Mouse (Mus musculus) heart, adult 18-20 months (tissue): ENCODE measurements around the gene Fam76b. TPM values are rescaled to one million over a fixed set of nuclear protein-coding genes. Genes with fewer than 3 reads are reported as not detected.
"Not testable (repeated sequence)": the region's sequence is repeated elsewhere in the genome, so short reads cannot be mapped to it uniquely, and the experiment has no call there.

Source experiments
- DNase-seq, 2 experiments: peaks; one replicate each; pipeline ENCODE4 v3.0.0; 2021 to 2022; ENCODE audit warnings: mixed read lengths in 1 of 2
- long read RNA-seq, 2 experiments: library from polyadenylated mRNA; stranded (forward); transcript quantifications; one replicate each; pipeline ENCODE4 v2.0.0; 2021
- total RNA-seq, 2 experiments: library from RNA; stranded (reverse); gene quantifications; 2 replicates each; pipeline ENCODE4 v1.2.3; 2021

Fam76b gene
- 1 to 10 TPM; 6.4 to 7.2 TPM for total RNA-seq
- long read RNA-seq, experiment 1, partial matches to known transcripts, result 0 of 7 reads
- long read RNA-seq, experiment 1, other reads (novel, unspliced or antisense), result 3 of 7 reads
- long read RNA-seq, experiment 2, partial matches to known transcripts, result 0 of 2 reads
- long read RNA-seq, experiment 2, other reads (novel, unspliced or antisense), result 1 of 2 reads

GRCm38 (mm10) chr9:13827406-13828086 lies at the start of gene Fam76b:
TSS of gene Fam76b (plus strand) at chr9:13827716.
- peak; percentile 100 for DNase-seq

GRCm38 (mm10) chr9:13781985-13782384 lies 45.5 kb upstream of the Fam76b start:
- no peak for DNase-seq

- not testable (repeated sequence) for DNase-seq
Observed at GRCm38 (mm10) chr9:13790864-13791263, 36.7 kb upstream of the Fam76b start.

DNA sequence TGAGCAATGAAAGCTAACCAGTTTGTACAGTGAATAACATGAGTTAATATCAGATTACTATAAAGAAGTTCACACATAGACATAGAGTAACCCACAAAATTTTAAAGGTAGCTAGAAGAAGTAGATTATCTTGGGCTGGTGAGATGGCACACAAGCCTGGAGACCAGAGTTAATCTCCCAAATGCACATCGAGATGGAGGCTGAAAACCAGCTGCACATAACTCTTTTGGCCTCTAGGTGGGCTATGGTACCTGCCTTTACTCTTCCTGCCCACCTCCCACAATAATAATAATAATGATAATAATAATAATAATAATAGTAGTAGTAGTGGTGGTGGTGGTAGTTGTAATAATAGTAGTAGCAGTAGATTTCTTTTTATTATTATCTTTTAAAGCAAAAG lies 33.2 kb upstream of the Fam76b start:
- no peak for DNase-seq

- DNase-seq, result no peak
Observed at GRCm38 (mm10) chr9:13794756-13795155, 32.8 kb upstream of the Fam76b start.

DNA sequence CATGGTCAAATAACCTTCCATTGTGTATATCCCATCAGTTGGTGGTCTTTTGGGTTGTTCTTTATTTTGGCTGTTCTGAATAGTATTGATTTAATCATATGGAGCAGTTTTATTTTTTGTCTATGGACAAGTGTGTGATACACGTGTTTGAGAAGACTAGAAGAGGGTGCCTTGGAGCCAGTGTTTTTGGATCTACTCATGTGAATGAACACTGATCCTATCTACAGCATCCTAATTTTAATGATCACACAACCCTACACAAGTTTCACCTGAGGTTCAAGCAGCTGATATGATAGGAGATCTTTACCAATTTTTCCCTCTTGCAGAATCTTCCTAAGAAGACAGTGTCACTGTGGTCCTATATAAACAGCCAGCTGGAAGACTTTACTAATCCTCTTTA lies 23.0 kb upstream of the Fam76b start:
- DNase-seq, result no peak

DNA sequence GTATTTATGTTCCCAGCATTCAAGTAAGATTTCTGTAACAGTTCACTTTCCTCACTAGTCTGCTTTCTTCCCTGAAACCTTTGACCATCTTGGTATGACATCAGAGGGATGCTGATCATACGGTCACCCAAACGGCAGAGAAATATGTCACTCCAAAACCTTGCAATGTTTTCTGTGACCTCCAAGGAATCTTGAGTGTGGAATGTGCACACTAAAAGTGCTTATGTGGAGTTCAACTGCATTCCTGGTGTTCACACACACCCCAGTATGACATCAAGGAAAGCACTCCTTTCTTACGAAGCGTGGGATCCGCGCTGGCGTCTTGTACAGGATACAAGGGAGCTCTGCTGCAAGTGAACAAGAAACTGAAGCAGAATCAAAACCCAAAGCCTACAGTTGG lies 20.7 kb upstream of the Fam76b start:
- no peak for DNase-seq

GRCm38 (mm10) chr9:13807657-13808056 lies 19.9 kb upstream of the Fam76b start:
- no peak for DNase-seq

GRCm38 (mm10) chr9:13809937-13810336 lies 17.6 kb upstream of the Fam76b start:
- DNase-seq, result no peak

GRCm38 (mm10) chr9:13818369-13818768 lies 9.1 kb upstream of the Fam76b start:
- DNase-seq, result no peak

- DNase-seq, result no peak
Observed at GRCm38 (mm10) chr9:13820774-13821173, 6.7 kb upstream of the Fam76b start.

DNA sequence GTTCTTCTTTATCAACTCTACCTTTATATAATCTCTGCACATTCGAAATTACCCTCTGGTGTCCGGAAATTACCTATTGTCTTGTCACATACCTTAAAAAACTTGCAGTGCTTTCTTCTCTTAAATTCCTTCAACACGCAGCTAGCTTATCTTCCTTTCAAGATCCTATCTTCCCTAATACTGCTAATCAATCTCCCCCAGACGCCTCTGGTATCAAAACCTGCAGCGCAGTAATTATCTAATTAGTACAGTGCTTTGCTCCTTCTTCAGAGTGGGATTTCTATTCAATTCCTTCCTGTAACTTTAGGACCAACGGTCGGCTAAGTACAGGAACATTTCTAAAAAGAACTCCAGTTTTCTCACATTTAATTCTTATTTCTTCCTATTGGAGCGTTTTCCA lies 1.6 kb upstream of the Fam76b start:
- no peak for DNase-seq

- DNase-seq, result peak; percentile 63 to 75
Observed at GRCm38 (mm10) chr9:13826391-13826805, 1.1 kb upstream of the Fam76b start.

GRCm38 (mm10) chr9:13826832-13827405 lies 597 bp upstream of the Fam76b start, which contains the start of gene Cep57:
TSS of gene Cep57 (minus strand) at chr9:13827107.
- DNase-seq, result peak; percentile 97

GRCm38 (mm10) chr9:13828087-13828441 lies 548 bp downstream of the Fam76b start:
- no peak for DNase-seq

DNA sequence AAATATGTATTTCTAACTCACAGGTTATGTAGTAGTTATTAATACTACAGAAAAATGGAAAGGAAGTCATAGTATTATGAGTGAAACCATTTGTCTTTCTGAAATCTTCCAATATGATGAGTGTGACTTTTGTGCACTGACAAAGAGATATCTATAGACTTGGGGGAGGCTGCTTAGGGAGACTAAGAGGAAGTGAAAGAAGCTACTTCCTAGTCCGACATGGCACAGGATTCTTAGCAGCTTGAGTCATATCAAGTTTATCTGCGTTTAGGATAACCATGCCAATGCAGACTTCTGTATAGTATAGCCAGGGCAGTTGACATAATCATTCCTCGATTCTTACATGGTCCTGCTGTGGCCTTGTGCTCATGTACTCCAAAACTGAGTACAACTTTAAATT lies 7.7 kb downstream of the Fam76b start:
- peak in 1 of 2 experiments; percentile 21 for DNase-seq

GRCm38 (mm10) chr9:13836726-13837125 lies 9.2 kb downstream of the Fam76b start:
- no peak for DNase-seq

- DNase-seq, result peak in 1 of 2 experiments; percentile 3
Observed at GRCm38 (mm10) chr9:13847591-13847990, 20.1 kb downstream of the Fam76b start.

DNA sequence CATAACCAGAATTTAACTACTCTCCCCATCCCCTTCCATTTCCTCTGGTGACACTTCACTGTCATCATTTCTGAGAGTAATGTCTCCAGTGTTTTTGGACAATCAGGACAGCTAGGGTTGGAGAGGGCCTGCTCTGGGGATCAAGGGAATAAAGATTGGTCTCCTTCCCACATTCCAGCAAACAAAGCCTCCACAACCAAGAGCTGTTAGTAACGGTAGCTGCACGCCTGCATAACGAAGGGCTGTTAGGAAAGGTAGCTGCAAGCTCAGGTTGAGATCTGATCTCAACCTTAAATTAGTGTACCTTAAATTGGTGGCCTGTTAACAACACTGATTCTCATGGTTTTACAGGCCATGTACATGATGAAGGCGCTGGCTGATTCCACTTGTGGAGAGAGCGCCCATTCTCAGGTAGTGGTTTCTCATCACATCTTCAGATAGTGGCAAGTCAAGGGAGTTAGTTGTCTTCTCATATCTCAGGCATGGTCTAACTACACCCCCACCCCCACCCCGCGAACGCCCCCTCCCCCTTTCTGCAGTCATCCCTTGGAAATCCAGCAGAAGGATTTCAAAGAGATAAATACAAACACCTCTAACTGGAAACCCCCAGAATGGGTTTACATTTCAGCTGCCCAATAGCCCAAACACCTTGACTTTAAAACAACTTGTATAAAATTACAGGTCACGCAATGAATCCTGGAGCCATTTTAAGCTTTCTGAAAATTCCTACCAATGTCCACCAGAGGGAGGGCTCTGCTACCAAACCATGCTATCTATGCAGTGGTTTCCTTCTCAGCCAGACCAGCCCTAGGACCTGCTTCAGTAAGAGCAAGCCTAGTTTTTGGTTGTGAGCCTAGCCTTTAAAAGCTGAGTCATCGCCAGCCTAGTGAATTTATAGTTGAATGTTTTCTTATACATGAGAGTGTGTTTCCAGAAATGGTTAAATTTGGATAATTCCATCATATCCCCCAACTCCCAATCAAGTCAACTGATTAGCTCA lies 21.3 kb downstream of the Fam76b start:
- peak; percentile 30 to 37 for DNase-seq

- DNase-seq, result no peak
Observed at GRCm38 (mm10) chr9:13853876-13854275, 26.4 kb downstream of the Fam76b start.

GRCm38 (mm10) chr9:13856247-13856646 lies 28.7 kb downstream of the Fam76b start:
- DNase-seq, result no peak

- DNase-seq, result no peak
Observed at GRCm38 (mm10) chr9:13856777-13857176, 29.3 kb downstream of the Fam76b start.
